Mouse (Mus musculus) liver, adult 2 months (tissue): Measurements from ENCODE around the gene Zfp786.

Source experiments
- CTCF ChIP-seq: fragments of 200-500 bp; IDR thresholded peaks from 2 replicates; pipeline ENCODE4 v1.5.1; 2011; ENCODE audit warnings: low read depth, low read length, control low read depth
- POLR2A ChIP-seq: fragments of 200-500 bp; IDR thresholded peaks from 2 replicates; pipeline ENCODE4 v1.6.1; 2011; ENCODE audit warnings: low read length, control low read depth; ENCODE audit not compliant: insufficient read depth; ENCODE audit errors: extremely low read depth

GRCm38 (mm10) chr6:47824241-47824640 is 6.4 kb downstream of the Zfp786 start:
- no peak for TF ChIP-seq POLR2A
- no peak for TF ChIP-seq CTCF
